Comparison of ENCODE assay signal across 8 mouse cellular contexts in the genomic region with DNA sequence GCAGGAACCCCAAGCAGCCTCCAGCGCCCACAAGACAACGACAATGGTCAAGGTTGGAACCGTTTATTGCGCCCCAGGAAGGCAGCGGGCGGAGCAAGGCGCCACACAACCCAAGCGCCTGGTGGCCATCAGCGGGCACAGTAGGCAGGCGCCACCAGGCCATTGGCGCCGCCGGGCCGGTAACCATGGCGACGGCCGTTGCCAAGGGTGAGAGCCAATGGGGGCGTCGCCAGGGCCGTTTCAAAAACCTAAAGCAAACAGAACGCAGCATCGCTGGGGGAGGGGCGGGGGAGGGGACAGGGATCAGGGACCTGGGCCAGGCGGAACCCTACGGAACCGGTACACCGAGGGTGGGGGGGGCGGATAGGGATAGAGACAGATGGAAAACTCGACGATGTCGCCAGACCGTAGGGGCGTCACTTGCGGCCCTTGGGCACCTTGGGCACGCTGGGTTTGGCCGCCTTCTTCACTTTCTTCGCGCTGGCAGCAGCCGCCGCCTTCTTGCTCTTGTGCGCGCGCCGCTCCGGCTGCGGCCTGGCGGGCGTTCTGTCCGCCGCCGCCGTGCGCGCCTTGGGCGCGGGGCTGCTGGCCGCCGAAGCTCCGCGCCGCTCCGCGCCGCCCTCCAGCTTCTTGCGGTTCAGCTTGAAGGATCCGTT. TPM values are rescaled to one million over a fixed set of nuclear protein-coding genes. Genes with fewer than 3 reads are reported as not detected.
DNase-seq lines count a peak whose midpoint lies in the region; ATAC-seq and TF ChIP-seq lines count a peak whose summit lies in the region.

No protein-coding gene starts in this region.

- peak; percentile 80 for ATAC-seq in kidney, embryonic 16.5 days (ENCODE audit: low FRiP score, low TSS enrichment)
- ATAC-seq in liver, embryonic 11.5 days (replicated peaks; ENCODE audit: low FRiP score): peak; percentile 51; the same call in 1 of the 2 replicates

- H3K36me3 ChIP-seq in kidney, embryonic 16.5 days (ENCODE audit: insufficient read depth, low read length): peaks cover 8% of the 10 kb centered on the region
- H3K36me3 ChIP-seq in liver, embryonic 11.5 days (ENCODE audit: control insufficient read depth, insufficient read depth, low read length): no peaks in the 10 kb centered on the region; the same call in 1 of the 2 replicates
- H3K36me3 ChIP-seq in testis, adult 2 months (ENCODE audit: control insufficient read depth, insufficient read depth, low read length): peaks cover 1% of the 10 kb centered on the region; the same call in 1 of the 2 replicates

- TF ChIP-seq CTCF in testis, adult 2 months (IDR thresholded peaks at IDR 0.05; ENCODE audit: control insufficient read depth, insufficient read depth, insufficient replicate concordance, low read depth, low read length): no peak

- peak overlapping the region; percentile 94 for H3K9ac ChIP-seq in kidney, embryonic 16.5 days (replicated peaks; ENCODE audit: low read length)
- H3K9ac ChIP-seq in liver, embryonic 11.5 days (ENCODE audit: low read depth, low read length): peak overlapping the region; percentile 68

- no peaks in the 10 kb centered on the region for H3K9me3 ChIP-seq in kidney, embryonic 16.5 days (ENCODE audit: low read length)
- H3K9me3 ChIP-seq in liver, embryonic 11.5 days (ENCODE audit: control insufficient read depth, low read length): no peaks in the 10 kb centered on the region

- peak overlapping the region; percentile 96 for H3K4me3 ChIP-seq in kidney, embryonic 16.5 days (ENCODE audit: low read length)
- peak overlapping the region; percentile 67 for H3K4me3 ChIP-seq in liver, embryonic 11.5 days (ENCODE audit: low read depth, low read length)
- peak overlapping the region; percentile 87 for H3K4me3 ChIP-seq in testis, adult 2 months (ENCODE audit: control insufficient read depth, low read depth, low read length)

- WGBS in kidney, embryonic 16.5 days: under 1% methylated on average over 60 of the region's 66 CpGs
- 1% methylated on average over 65 of the region's 66 CpGs for WGBS in liver, embryonic 11.5 days

- peak; percentile 92 for DNase-seq in heart, adult 11 months
- no peak for DNase-seq in heart, adult 18-20 months
- DNase-seq in cerebellum, postnatal 10 days: peak; percentile 97 to 98
- DNase-seq in frontal cortex, postnatal 25 days (ENCODE audit: low spot score in 2 of 2): peak; percentile 62 to 71
- peak; percentile 71 for DNase-seq in liver, embryonic 11.5 days (ENCODE audit: low spot score)
- peak; percentile 22 to 57 for DNase-seq in natural killer cell, adult 2 months (ENCODE audit: low spot score in 2 of 2)

- peaks cover 19% of the 10 kb centered on the region for H3K4me1 ChIP-seq in kidney, embryonic 16.5 days (ENCODE audit: insufficient read depth, low read length)
- peaks cover 3% of the 10 kb centered on the region; the same call in 1 of the 2 replicates for H3K4me1 ChIP-seq in liver, embryonic 11.5 days (replicated peaks; ENCODE audit: control insufficient read depth, insufficient read depth, low read length)
- H3K4me1 ChIP-seq in testis, adult 2 months (ENCODE audit: control insufficient read depth, insufficient read depth, low read length): peaks cover 15% of the 10 kb centered on the region

- no peaks in the 10 kb centered on the region for H3K27me3 ChIP-seq in kidney, embryonic 16.5 days (ENCODE audit: insufficient read depth, low read length)
- peaks cover 48% of the 10 kb centered on the region for H3K27me3 ChIP-seq in liver, embryonic 11.5 days (replicated peaks; ENCODE audit: control insufficient read depth, insufficient read depth, low read length)
- H3K27me3 ChIP-seq in testis, adult 2 months (ENCODE audit: control insufficient read depth, insufficient read depth, low read length): no peaks in the 10 kb centered on the region

- no peak; the same call in 1 of the 2 replicates for TF ChIP-seq POLR2A in testis, adult 2 months (IDR thresholded peaks at IDR 0.05; ENCODE audit: control insufficient read depth, low read depth, low read length)

- H3K4me2 ChIP-seq in kidney, embryonic 16.5 days (replicated peaks; ENCODE audit: low read depth, low read length): peak overlapping the region; percentile 67
- H3K4me2 ChIP-seq in liver, embryonic 11.5 days: peak overlapping the region; percentile 60

- peak overlapping the region; percentile 88 for H3K27ac ChIP-seq in kidney, embryonic 16.5 days (ENCODE audit: low read length)
- peak overlapping the region; percentile 64; the same call in 1 of the 2 replicates for H3K27ac ChIP-seq in liver, embryonic 11.5 days (ENCODE audit: low read depth, low read length)
- H3K27ac ChIP-seq in testis, adult 2 months (ENCODE audit: control insufficient read depth, insufficient read depth, low read depth, low read length): peak overlapping the region; percentile 95

RNA-seq across cellular contexts. Expression of a gene that starts 0.9 kb away (rescaled TPM):
- 1 to 10 TPM in 1 of 2 experiments, under 1 TPM in 1; 0.94 to 1.1 TPM for total RNA-seq in heart, adult 18-20 months (2021)
- 12.6 and 13.3 TPM in 2 replicates for polyA plus RNA-seq in kidney, embryonic 16.5 days (2015; fragmentation: Nextera tagmentation; extraction: Ambion mirVana)
- polyA plus RNA-seq in liver, embryonic 11.5 days (2014; fragmentation: Nextera tagmentation; extraction: Ambion mirVana): 16.8 and 21.2 TPM in 2 replicates
- polyA plus RNA-seq in testis, adult 2 months (2012; rRNA removed): 68.7 and 101 TPM in 2 replicates

Comparison
In these comparisons a context has a peak if more than half of its experiments do, and no peak if none do; other contexts are left out.
1. DNase-seq: peak in heart, adult 11 months (single experiment), cerebellum, postnatal 10 days (2 of 2), frontal cortex, postnatal 25 days (2 of 2), liver, embryonic 11.5 days (single experiment) and natural killer cell, adult 2 months (2 of 2); none in heart, adult 18-20 months (0 of 2).
2. Peak in every context shown above with its lines, with median percentiles within 50 percentile points of each other: H3K27ac ChIP-seq and H3K4me3 ChIP-seq.